Comparison of ENCODE assay signal across 11 mouse cellular contexts in genomic region chr5:113644520-113644919, GRCm38 (mm10). TPM values are rescaled to one million over a fixed set of nuclear protein-coding genes. Genes with fewer than 3 reads are reported as not detected.
A peak's percentile ranks its signal among the peaks of the same experiment; 100 is the strongest.
DNase-seq lines count a peak whose midpoint lies in the region; ATAC-seq and TF ChIP-seq lines count a peak whose summit lies in the region.
"Had no signal": no experiment of that assay in that cellular context is flagged by ENCODE, and none has a peak within 500 bp of the region (broad histone marks: within the 10 kb centered on the region; RNA-seq: fewer than 3 reads in every experiment).

No protein-coding gene starts in this region.

- no peaks in the 10 kb centered on the region for H3K36me3 ChIP-seq in kidney, embryonic 14.5 days (ENCODE audit: control insufficient read depth, insufficient read depth, low read length)
- H3K36me3 ChIP-seq: neural tube, embryonic 13.5 days had no signal

- H3K27ac ChIP-seq in layer of hippocampus, adult 2 months: peak overlapping the region; percentile 67; the same call in 1 of the 2 replicates
- H3K27ac ChIP-seq in kidney, embryonic 14.5 days (ENCODE audit: low read depth, low read length): no peak overlapping the region
- H3K27ac ChIP-seq: neural tube, embryonic 13.5 days had no signal

- 0 out of 2 replicates have a peak, but pooled peaks cover 3% of the 10 kb centered on the region for H3K4me1 ChIP-seq in kidney, embryonic 14.5 days (ENCODE audit: control insufficient read depth, insufficient read depth, low read length)

- H3K27me3 ChIP-seq in kidney, embryonic 14.5 days (ENCODE audit: control insufficient read depth, insufficient read depth, low read length): no peaks in the 10 kb centered on the region

- DNase-seq in adrenal gland, postnatal 14 days: peak; percentile 31
- no peak for DNase-seq in adrenal gland, adult 18-20 months (ENCODE audit: low spot score in 2 of 2)
- peak in 1 of 2 experiments; percentile 39 for DNase-seq in layer of hippocampus, adult 2 months (ENCODE audit: low spot score in 2 of 2)
- no peak for DNase-seq in layer of hippocampus, adult 9-10 months (ENCODE audit: low spot score)
- peak; percentile 17 for DNase-seq in 416B (ENCODE audit: low read depth)
- DNase-seq in lung, postnatal 10 days: peak; percentile 64
- DNase-seq in embryo, embryonic 11 days: no peak
- DNase-seq: adrenal gland, postnatal 25 days had no signal

- H3K4me2 ChIP-seq in kidney, embryonic 14.5 days (replicated peaks; ENCODE audit: low read depth, low read length): no peak overlapping the region
- H3K4me2 ChIP-seq: neural tube, embryonic 13.5 days had no signal

- no peaks in the 10 kb centered on the region for H3K9me3 ChIP-seq in kidney, embryonic 14.5 days (ENCODE audit: control insufficient read depth, low read length)
- H3K9me3 ChIP-seq: neural tube, embryonic 13.5 days had no signal

- no peak overlapping the region for H3K9ac ChIP-seq in kidney, embryonic 14.5 days (ENCODE audit: low read depth, low read length)
- H3K9ac ChIP-seq: neural tube, embryonic 13.5 days had no signal

- 78% methylated on average over 4 of the region's 4 CpGs for WGBS in kidney, embryonic 14.5 days

- no peak for ATAC-seq in kidney, embryonic 14.5 days (ENCODE audit: low FRiP score, low TSS enrichment)
- ATAC-seq: inflammation-experienced regulatory T-cells, adult 6 months had no signal

- no peak overlapping the region for H3K4me3 ChIP-seq in layer of hippocampus, adult 2 months
- H3K4me3 ChIP-seq in kidney, embryonic 14.5 days (ENCODE audit: low read length): no peak overlapping the region
- H3K4me3 ChIP-seq: neural tube, embryonic 13.5 days had no signal

- no peak for TF ChIP-seq CTCF in layer of hippocampus, adult 2 months (conservative IDR thresholded peaks at IDR 0.05)

RNA-seq across cellular contexts. Expression of gene Cmklr1, which starts 5.7 kb away (rescaled TPM):
- 10.6 and 11.3 TPM in 2 replicates for total RNA-seq in adrenal gland, postnatal 14 days (2021)
- total RNA-seq in adrenal gland, adult 18-20 months (2021): 10 to 100 TPM; 18.1 to 39.3 TPM
- 1 to 10 TPM; 3.3 to 4.5 TPM for total RNA-seq in layer of hippocampus, adult 2 months (2021)
- polyA plus RNA-seq in kidney, embryonic 14.5 days (2014; fragmentation: Nextera tagmentation; extraction: Ambion mirVana): 3.6 and 4.9 TPM in 2 replicates

Comparison
In these comparisons a context has a peak if more than half of its experiments do, and no peak if none do; other contexts are left out.
1. DNase-seq: peak in adrenal gland, postnatal 14 days (single experiment), 416B (single experiment) and lung, postnatal 10 days (single experiment); none in adrenal gland, adult 18-20 months (0 of 2), layer of hippocampus, adult 9-10 months (single experiment) and embryo, embryonic 11 days (single experiment).